Mouse (Mus musculus): ENCODE measurements at regions not wholly inside any gene's neighbourhood (a gene's known extent, or its start where the extent isn't known, plus 50 kb on each side); places are given as distances from the start of the nearest gene placed in this dataset.
A peak's percentile ranks its signal among the peaks of the same experiment; 100 is the strongest.

GRCm38 (mm10) chr13:114654267-114654666 is 163.8 kb upstream of the Mocs2 start:
- H3K4me3 ChIP-seq (ENCODE audit: low read depth, low read length): no peak overlapping the region
- no peak for TF ChIP-seq CTCF (IDR thresholded peaks at IDR 0.05; ENCODE audit: low read depth)
- no peaks in the 10 kb centered on the region for H3K27me3 ChIP-seq (replicated peaks; ENCODE audit: control insufficient read depth, insufficient read depth, low read length)
- no peak overlapping the region for H3K9ac ChIP-seq (ENCODE audit: low read depth, low read length)
- ATAC-seq: no peak
- H3K4me2 ChIP-seq (replicated peaks; ENCODE audit: low read depth): no peak overlapping the region
- no peaks in the 10 kb centered on the region for H3K9me3 ChIP-seq (ENCODE audit: control insufficient read depth)
- 74% methylated on average over 7 of the region's 7 CpGs for WGBS
- H3K27ac ChIP-seq (ENCODE audit: low read depth, low read length): no peak overlapping the region
- no peaks in the 10 kb centered on the region for H3K4me1 ChIP-seq (replicated peaks; ENCODE audit: control insufficient read depth, insufficient read depth, low read length)
- H3K36me3 ChIP-seq (ENCODE audit: control insufficient read depth, insufficient read depth): no peaks in the 10 kb centered on the region

GRCm38 (mm10) chr13:114654953-114655586 is 163.0 kb upstream of the Mocs2 start:
- Histone ChIP-seq H3K4me1 (replicated peaks; ENCODE audit: control insufficient read depth, insufficient read depth, low read length) (no peaks in the 10 kb centered on the region), H3K4me3 (ENCODE audit: low read depth, low read length) (no peak overlapping the region), H3K27ac (ENCODE audit: low read depth, low read length) (no peak overlapping the region), H3K27me3 (replicated peaks; ENCODE audit: control insufficient read depth, insufficient read depth, low read length) (no peaks in the 10 kb centered on the region), H3K9ac (ENCODE audit: low read depth, low read length) (no peak overlapping the region), H3K36me3 (ENCODE audit: control insufficient read depth, insufficient read depth) (no peaks in the 10 kb centered on the region), H3K4me2 (replicated peaks; ENCODE audit: low read depth) (no peak overlapping the region), H3K9me3 (ENCODE audit: control insufficient read depth) (no peaks in the 10 kb centered on the region)
- ATAC-seq: no peak
- TF ChIP-seq CTCF (IDR thresholded peaks at IDR 0.05; ENCODE audit: low read depth): no peak
- WGBS: 78% methylated on average over 4 of the region's 4 CpGs

GRCm38 (mm10) chr13:114672411-114672810 is 145.6 kb upstream of the Mocs2 start:
- Histone ChIP-seq H3K27me3 (replicated peaks; ENCODE audit: control insufficient read depth, insufficient read depth, low read length) (no peaks in the 10 kb centered on the region), H3K4me1 (replicated peaks; ENCODE audit: control insufficient read depth, insufficient read depth, low read length) (no peaks in the 10 kb centered on the region), H3K27ac (ENCODE audit: low read depth, low read length) (no peak overlapping the region), H3K4me2 (replicated peaks; ENCODE audit: low read depth) (no peak overlapping the region), H3K9me3 (ENCODE audit: control insufficient read depth) (no peaks in the 10 kb centered on the region), H3K9ac (ENCODE audit: low read depth, low read length) (no peak overlapping the region), H3K36me3 (ENCODE audit: control insufficient read depth, insufficient read depth) (no peaks in the 10 kb centered on the region), H3K4me3 (ENCODE audit: low read depth, low read length) (no peak overlapping the region)
- TF ChIP-seq CTCF (IDR thresholded peaks at IDR 0.05; ENCODE audit: low read depth): no peak
- no peak for ATAC-seq

GRCm38 (mm10) chr13:114679703-114680378 is 138.2 kb upstream of the Mocs2 start:
- no peak for TF ChIP-seq CTCF (IDR thresholded peaks at IDR 0.05; ENCODE audit: low read depth)
- no peaks in the 10 kb centered on the region for H3K27me3 ChIP-seq (replicated peaks; ENCODE audit: control insufficient read depth, insufficient read depth, low read length)
- no peaks in the 10 kb centered on the region for H3K36me3 ChIP-seq (ENCODE audit: control insufficient read depth, insufficient read depth)
- no peak overlapping the region for H3K4me3 ChIP-seq (ENCODE audit: low read depth, low read length)
- WGBS: 42% methylated on average over 5 of the region's 5 CpGs
- H3K4me2 ChIP-seq (replicated peaks; ENCODE audit: low read depth): peak overlapping the region; percentile 42
- no peak overlapping the region for H3K27ac ChIP-seq (ENCODE audit: low read depth, low read length)
- H3K4me1 ChIP-seq (replicated peaks; ENCODE audit: control insufficient read depth, insufficient read depth, low read length): no peaks in the 10 kb centered on the region; the same call in 1 of the 2 replicates
- H3K9ac ChIP-seq (ENCODE audit: low read depth, low read length): no peak overlapping the region
- ATAC-seq: peak; percentile 56; the same call in 1 of the 2 replicates
- no peaks in the 10 kb centered on the region for H3K9me3 ChIP-seq (ENCODE audit: control insufficient read depth)

GRCm38 (mm10) chr13:114680379-114680733 is 137.7 kb upstream of the Mocs2 start:
- no peaks in the 10 kb centered on the region for H3K9me3 ChIP-seq (ENCODE audit: control insufficient read depth)
- no peaks in the 10 kb centered on the region for H3K36me3 ChIP-seq (ENCODE audit: control insufficient read depth, insufficient read depth)
- H3K9ac ChIP-seq (ENCODE audit: low read depth, low read length): no peak overlapping the region
- WGBS: 40% methylated on average over 9 of the region's 9 CpGs
- H3K27me3 ChIP-seq (replicated peaks; ENCODE audit: control insufficient read depth, insufficient read depth, low read length): no peaks in the 10 kb centered on the region
- peak overlapping the region; percentile 42 for H3K4me2 ChIP-seq (replicated peaks; ENCODE audit: low read depth)
- H3K27ac ChIP-seq (ENCODE audit: low read depth, low read length): no peak overlapping the region
- no peak overlapping the region for H3K4me3 ChIP-seq (ENCODE audit: low read depth, low read length)
- peak; percentile 90 for ATAC-seq
- no peak for TF ChIP-seq CTCF (IDR thresholded peaks at IDR 0.05; ENCODE audit: low read depth)
- no peaks in the 10 kb centered on the region; the same call in 1 of the 2 replicates for H3K4me1 ChIP-seq (replicated peaks; ENCODE audit: control insufficient read depth, insufficient read depth, low read length)

GRCm38 (mm10) chr13:114681196-114681595 is 136.8 kb upstream of the Mocs2 start:
- Histone ChIP-seq H3K4me3 (ENCODE audit: low read depth, low read length) (no peak overlapping the region), H3K4me1 (replicated peaks; ENCODE audit: control insufficient read depth, insufficient read depth, low read length) (no peaks in the 10 kb centered on the region; the same call in 1 of the 2 replicates), H3K4me2 (replicated peaks; ENCODE audit: low read depth) (no peak overlapping the region), H3K9me3 (ENCODE audit: control insufficient read depth) (no peaks in the 10 kb centered on the region), H3K27ac (ENCODE audit: low read depth, low read length) (no peak overlapping the region), H3K27me3 (replicated peaks; ENCODE audit: control insufficient read depth, insufficient read depth, low read length) (no peaks in the 10 kb centered on the region), H3K9ac (ENCODE audit: low read depth, low read length) (no peak overlapping the region), H3K36me3 (ENCODE audit: control insufficient read depth, insufficient read depth) (no peaks in the 10 kb centered on the region)
- ATAC-seq: no peak
- TF ChIP-seq CTCF (IDR thresholded peaks at IDR 0.05; ENCODE audit: low read depth): no peak
- 61% methylated on average over 4 of the region's 4 CpGs for WGBS
